Mouse (Mus musculus) c-Kit-positive CD71-positive TER-119-negative erythroid progenitor cells, embryonic 14.5 days (primary cell): ENCODE results near the gene Ncbp1.

Source experiments
- DNase-seq: peaks from one replicate; pipeline ENCODE4 v3.0.0-alpha.2; 2013; ENCODE audit warnings: low read depth

Gene Ncbp1

DNA sequence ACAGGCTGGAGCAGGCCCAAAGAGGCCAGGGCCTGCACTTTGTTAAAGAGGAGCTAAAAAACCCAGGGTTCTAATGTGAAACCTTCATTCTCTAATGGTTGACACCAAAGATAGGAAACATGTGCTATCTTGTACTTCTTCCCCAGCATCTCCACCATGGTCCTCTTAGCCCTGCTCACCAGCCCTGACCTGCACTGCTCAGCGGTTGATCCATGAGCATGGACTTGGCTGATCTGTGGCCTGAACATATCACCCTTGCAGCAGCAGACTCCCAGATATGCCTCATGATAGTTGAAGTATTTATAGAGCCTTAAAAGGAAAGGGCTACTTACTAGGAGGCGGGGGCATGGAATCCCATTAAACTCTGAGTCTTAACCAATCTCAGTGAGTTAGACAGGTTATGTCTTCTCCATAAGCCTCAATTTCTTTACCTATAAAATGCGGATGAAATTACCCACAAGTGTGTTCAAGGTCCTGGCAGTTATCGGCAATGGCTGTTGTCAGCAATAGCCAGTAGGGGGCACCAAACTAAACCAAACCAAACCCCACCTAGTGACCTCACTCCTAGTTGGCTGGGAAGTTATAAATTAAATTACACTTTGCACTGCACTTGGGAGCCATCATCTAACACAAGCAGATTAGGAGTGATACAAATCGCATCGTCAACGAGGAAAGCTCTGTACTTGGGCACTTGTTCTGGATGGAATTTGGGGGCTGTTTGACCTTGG lies 63.6 kb downstream of the Ncbp1 start:
- DNase-seq = peak; percentile 53

DNA sequence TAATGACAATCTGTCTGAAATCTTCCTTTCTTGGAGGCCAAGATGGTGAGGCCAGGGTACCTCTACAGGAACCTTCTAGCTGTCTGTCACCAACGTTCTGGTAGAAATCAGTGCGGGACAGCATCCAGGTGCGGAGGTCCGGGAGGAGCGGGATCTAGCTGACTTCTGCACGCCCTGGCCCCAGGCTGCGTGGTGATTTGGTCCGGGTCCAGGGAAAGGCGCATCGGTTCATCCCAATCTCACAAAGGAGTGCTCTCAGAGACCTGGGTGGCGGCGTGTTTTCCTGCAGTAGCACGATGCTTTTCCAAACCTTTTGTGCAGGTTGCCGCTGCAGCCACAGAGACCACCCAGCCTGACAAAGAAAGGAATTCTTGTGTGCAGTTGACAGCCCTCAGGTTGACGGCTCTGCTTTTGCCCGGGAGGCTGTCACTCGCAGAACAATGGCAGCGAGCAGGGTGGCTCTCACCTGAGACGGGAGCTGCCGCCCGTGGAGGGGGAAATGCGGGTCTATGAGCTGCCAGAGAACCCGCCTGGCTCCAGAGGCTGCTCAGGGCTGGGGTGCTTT lies 64.2 kb downstream of the Ncbp1 start:
- no peak for DNase-seq

DNA sequence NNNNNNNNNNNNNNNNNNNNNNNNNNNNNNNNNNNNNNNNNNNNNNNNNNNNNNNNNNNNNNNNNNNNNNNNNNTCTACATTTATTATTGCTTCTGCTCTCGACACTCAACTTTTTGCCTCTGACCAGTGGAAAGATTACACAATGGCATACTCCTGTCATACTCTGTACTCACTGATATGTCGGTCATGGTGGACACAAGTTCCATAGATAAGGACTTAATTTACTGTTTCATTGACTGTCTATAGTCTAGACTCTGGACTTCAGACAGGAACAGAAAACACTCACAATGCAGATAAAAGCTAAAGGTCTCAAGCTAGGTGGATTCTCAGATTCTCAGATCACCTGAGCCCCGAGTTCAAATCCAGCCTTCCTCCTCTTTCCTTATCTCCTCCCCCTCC lies 82.7 kb downstream of the Ncbp1 start:
- no peak for DNase-seq
